Mouse (Mus musculus) T-cell, adult 2 months (primary cell): ENCODE data around the gene Agfg2.

Experiments
- DNase-seq: peaks from one replicate; pipeline ENCODE4 v3.0.0; 2022; ENCODE audit warnings: low spot score

The Agfg2 gene

GRCm38 (mm10) chr5:137609292-137609691, 75.2 kb downstream of the Agfg2 start:
- no peak for DNase-seq

- DNase-seq: no peak
Observed at GRCm38 (mm10) chr5:137608654-137609190, 75.8 kb downstream of the Agfg2 start.

- no peak for DNase-seq
Observed at GRCm38 (mm10) chr5:137607860-137608653, 76.5 kb downstream of the Agfg2 start.

GRCm38 (mm10) chr5:137601365-137601729, 83.2 kb downstream of the Agfg2 start:
- peak; percentile 20 for DNase-seq

GRCm38 (mm10) chr5:137600619-137601364, 83.7 kb downstream of the Agfg2 start, which contains the start of gene Mospd3:
Mospd3 (minus strand) TSS chr5:137601058.
- peak; percentile 93 for DNase-seq
